Mouse (Mus musculus) CH12.LX (cell line): ENCODE results near the gene Gm13279. TPM values are rescaled to one million over a fixed set of nuclear protein-coding genes. Genes with fewer than 3 reads are reported as not detected.
"Not testable (repeated sequence)": the region's sequence is repeated elsewhere in the genome, so short reads cannot be mapped to it uniquely, and the experiment has no call there.

ENCODE experiments used
- DNase-seq: peaks from one replicate; pipeline ENCODE4 v3.0.0-alpha.2; 2013; ENCODE audit errors: extremely low read depth
- H3K27ac ChIP-seq: 2 replicates; pipeline ENCODE4 v1.5.1; 2012; ENCODE audit warnings: low read depth, mild to moderate bottlenecking, control low read depth, moderate library complexity; ENCODE audit not compliant: insufficient read depth
- H3K27me3 ChIP-seq: replicated peaks from 2 replicates; pipeline ENCODE3; 2012; ENCODE audit warnings: inconsistent platforms
- H3K36me3 ChIP-seq, 2 experiments: replicated peaks in 1 of 2; 2 replicates each; pipeline versions ENCODE3 to v1.6.1; 2012; ENCODE audit warnings: inconsistent platforms in 1 of 2, low read length in 1 of 2, mild to moderate bottlenecking in 1 of 2, mixed read lengths in 1 of 2, moderate library complexity in 1 of 2; ENCODE audit not compliant: control insufficient read depth in 1 of 2, insufficient read depth in 1 of 2
- H3K4me1 ChIP-seq, 2 experiments: 2 replicates each; pipeline ENCODE4 v1.6.1; 2012; ENCODE audit warnings: inconsistent platforms in 1 of 2, moderate library complexity in 1 of 2; ENCODE audit not compliant: insufficient read depth in 2 of 2, control insufficient read depth in 1 of 2
- H3K4me2 ChIP-seq: 2 replicates; pipeline ENCODE4 v1.6.1; 2012; ENCODE audit warnings: low read depth, mild to moderate bottlenecking, control low read depth; ENCODE audit not compliant: poor library complexity, insufficient read depth, severe bottlenecking
- H3K4me3 ChIP-seq, 3 experiments: fragments of 150-350 bp in 1 of 3; sonication (generic) in 1 of 3; replicated peaks in 1 of 3; 2 replicates each; pipeline versions ENCODE3 to v1.5.1; 2011 to 2012; ENCODE audit warnings: low read depth in 2 of 3, low read length in 2 of 3, mild to moderate bottlenecking in 2 of 3, moderate library complexity in 2 of 3, control low read depth in 1 of 3, improper control_type of control experiment in 1 of 3, inconsistent platforms in 1 of 3, mixed read lengths in 1 of 3; ENCODE audit not compliant: poor library complexity in 1 of 3
- H3K79me2 ChIP-seq: replicated peaks from 2 replicates; pipeline ENCODE4 v1.6.1; 2012; ENCODE audit warnings: mild to moderate bottlenecking, moderate library complexity; ENCODE audit not compliant: control insufficient read depth, poor library complexity, insufficient read depth, severe bottlenecking; ENCODE audit errors: extremely low read depth
- H3K9ac ChIP-seq: 2 replicates; pipeline ENCODE4 v1.6.1; 2012; ENCODE audit warnings: low read depth, mild to moderate bottlenecking, control low read depth, moderate library complexity; ENCODE audit not compliant: insufficient read depth
- H3K9me3 ChIP-seq: replicated peaks from 2 replicates; pipeline ENCODE3; 2012; ENCODE audit warnings: low read length, inconsistent platforms, mixed read lengths
- CTCF ChIP-seq, 2 experiments: IDR thresholded peaks in 1 of 2; conservative IDR thresholded peaks in 1 of 2; 2 replicates each; pipeline ENCODE4 v1.5.1; 2011 to 2012; ENCODE audit warnings: low read depth in 2 of 2, low read length in 2 of 2, improper control_type of control experiment in 1 of 2, inconsistent platforms in 1 of 2, mild to moderate bottlenecking in 1 of 2, moderate library complexity in 1 of 2
- NRF1 ChIP-seq: IDR thresholded peaks from 2 replicates; pipeline ENCODE4 v1.6.1; 2014; ENCODE audit warnings: low read depth, mild to moderate bottlenecking, inconsistent platforms, low read length, improper control_type of control experiment, moderate library complexity
- dilution Hi-C: fragments of 300-500 bp; cut with MboI; formaldehyde crosslinking; loops from 2 replicates; pipeline ENCODE4 v1.14.3; 2020; ENCODE audit warnings: low sequenced_read_pairs; ENCODE audit not compliant: extremely low pct_unique_long_range_greater_than_20kb, extremely low pct_ligation_motif_present
- in situ Hi-C: fragments of 300-500 bp; cut with MboI; formaldehyde crosslinking; loops from 3 replicates; pipeline ENCODE4 v1.14.3; 2019; ENCODE audit warnings: low sequenced_read_pairs, low pct_ligation_motif_present, low pct_unique_long_range_greater_than_20kb, mixed read lengths
- polyA plus RNA-seq: library from polyadenylated mRNA; unstranded; fragments of >175 nt; gene quantifications from 2 replicates; pipeline ENCODE4 v1.2.1, GENCODE M21; 2012; ENCODE audit warnings: low read depth; ENCODE audit not compliant: insufficient read length
- total RNA-seq, 2 experiments: library from RNA; depleted of rRNA; stranded (reverse); fragments of 300-350 nt in 1 of 2; fragments of >200 nt in 1 of 2; gene quantifications; 2 replicates each; pipeline ENCODE4 v1.2.3; 2012 to 2014

Gm13279 gene
- total and polyA plus RNA-seq, 3 experiments, result not detected

DNA sequence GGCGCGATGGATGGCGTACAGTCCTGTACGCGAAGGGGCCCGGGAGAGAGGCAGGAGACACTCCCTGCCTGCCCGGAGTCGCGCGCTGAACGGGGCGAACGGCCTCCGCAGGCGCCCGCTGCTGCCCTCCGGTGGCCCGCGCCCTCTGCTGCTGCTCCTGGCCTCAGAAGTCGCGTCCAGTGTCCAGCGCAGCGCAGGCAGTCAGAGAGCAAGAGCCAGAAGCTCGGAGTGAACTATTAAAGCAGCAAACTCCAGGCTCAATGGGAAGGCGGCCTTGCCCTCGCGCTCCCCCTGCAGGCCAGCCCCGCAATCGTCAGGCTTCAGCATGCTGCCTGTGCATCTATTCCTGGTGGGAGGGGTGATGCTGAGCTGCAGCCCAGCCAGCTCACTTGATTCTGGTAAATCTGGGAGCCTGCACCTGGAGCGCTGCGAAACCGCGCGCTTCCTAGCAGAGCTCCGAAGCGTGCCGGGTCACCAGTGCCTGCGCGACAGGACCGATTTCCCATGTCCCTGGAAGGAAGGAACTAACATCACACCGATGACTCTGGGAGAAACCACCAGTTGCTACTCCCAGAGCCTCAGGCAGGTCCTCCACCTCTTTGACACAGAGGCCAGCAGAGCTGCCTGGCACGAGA, 33.7 kb upstream of the Gm13279 start:
- H3K36me3 ChIP-seq, H3K9ac ChIP-seq, in situ Hi-C loops, H3K4me1 ChIP-seq, H3K9me3 ChIP-seq, H3K79me2 ChIP-seq, dilution Hi-C loops, H3K27me3 ChIP-seq, H3K27ac ChIP-seq: not testable (repeated sequence)
- 0 out of 2 replicates have a peak overlapping the region, but pooled peaks have one; percentile 0 for H3K4me2 ChIP-seq
- TF ChIP-seq NRF1 (peak; percentile 17; the same call in 1 of the 2 replicates), CTCF (conservative IDR thresholded peaks at IDR 0.05 in 1 of 2, IDR thresholded peaks at IDR 0.05 in 1 of 2; ENCODE audit: low read depth in 2 of 2, low read length in 2 of 2) (peak in 1 of 2 experiments; percentile 37; a peak in 2 of 4 replicates)
- peak overlapping the region in 1 of 3 experiments; percentile 58 for H3K4me3 ChIP-seq
- peak; percentile 37 for DNase-seq

DNA sequence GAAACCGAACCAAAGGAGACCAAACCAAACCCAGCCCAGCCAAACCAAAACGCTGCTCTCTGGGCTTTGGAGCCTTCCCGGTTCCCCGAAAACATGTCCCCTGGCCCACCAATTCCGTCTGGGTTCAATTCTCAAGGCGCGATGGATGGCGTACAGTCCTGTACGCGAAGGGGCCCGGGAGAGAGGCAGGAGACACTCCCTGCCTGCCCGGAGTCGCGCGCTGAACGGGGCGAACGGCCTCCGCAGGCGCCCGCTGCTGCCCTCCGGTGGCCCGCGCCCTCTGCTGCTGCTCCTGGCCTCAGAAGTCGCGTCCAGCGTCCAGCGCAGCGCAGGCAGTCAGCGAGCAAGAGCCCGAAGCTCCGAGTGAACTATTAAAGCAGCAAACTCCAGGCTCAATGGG, 23.7 kb upstream of the Gm13279 start, which contains the start of gene Gm13290:
Gene Gm13290, plus strand, starts transcription at position 301 of the 400 bp plus-strand sequence.
- H3K36me3 ChIP-seq, in situ Hi-C loops, dilution Hi-C loops: not testable (repeated sequence)

GRCm38 (mm10) chr4:88776622-88777021, 20.6 kb upstream of the Gm13279 start, which contains the start of gene Gm13289:
Gene Gm13289, plus strand, starts transcription at chr4:88776922.
- H3K4me1 ChIP-seq, DNase-seq, H3K9me3 ChIP-seq, dilution Hi-C loops, H3K79me2 ChIP-seq, in situ Hi-C loops, H3K27me3 ChIP-seq, H3K36me3 ChIP-seq, H3K27ac ChIP-seq, H3K4me3 ChIP-seq, H3K9ac ChIP-seq, H3K4me2 ChIP-seq: not testable (repeated sequence)

More for the DNA sequence above, 23.7 kb upstream of the Gm13279 start, which contains the start of gene Gm13290:
- H3K27ac ChIP-seq, H3K4me1 ChIP-seq, H3K9me3 ChIP-seq, H3K79me2 ChIP-seq, H3K27me3 ChIP-seq, DNase-seq, H3K9ac ChIP-seq, H3K4me3 ChIP-seq: not testable (repeated sequence)
- H3K4me2 ChIP-seq, result 0 out of 2 replicates have a peak within 1 kb of the TSS, but pooled peaks have one; percentile 24

- H3K4me2 ChIP-seq, H3K4me1 ChIP-seq, H3K27me3 ChIP-seq, H3K27ac ChIP-seq, H3K79me2 ChIP-seq, H3K4me3 ChIP-seq, in situ Hi-C loops, DNase-seq, H3K9ac ChIP-seq, H3K36me3 ChIP-seq, dilution Hi-C loops, H3K9me3 ChIP-seq: not testable (repeated sequence)
These were observed 17.6 kb upstream of the Gm13279 start, which contains the start of gene Gm13272 for GRCm38 (mm10) chr4:88779550-88779949. Gene Gm13272, plus strand, starts transcription at chr4:88779850.

DNA sequence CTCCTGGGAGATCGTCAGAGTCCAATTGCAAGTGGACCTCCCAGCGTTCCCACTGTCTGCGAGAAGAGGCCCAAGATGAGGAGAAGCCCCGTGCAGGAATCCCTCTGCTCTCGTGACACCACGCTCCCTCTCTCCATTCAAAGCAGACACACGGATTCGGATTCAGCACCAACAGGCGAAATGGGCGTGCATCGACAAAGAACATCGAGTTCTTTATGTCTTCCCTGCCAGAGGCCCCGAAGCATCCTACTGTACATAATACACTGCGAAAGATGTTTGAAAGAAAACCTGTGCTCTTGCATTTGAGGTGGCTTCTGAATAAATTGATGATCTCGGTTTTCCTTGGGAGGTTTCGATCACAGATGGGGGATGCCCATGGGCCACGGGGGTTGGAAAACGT, 16.9 kb upstream of the Gm13279 start:
- in situ Hi-C loops, H3K4me1 ChIP-seq, H3K27ac ChIP-seq, H3K9ac ChIP-seq, DNase-seq, H3K36me3 ChIP-seq, H3K27me3 ChIP-seq, dilution Hi-C loops, H3K79me2 ChIP-seq, H3K4me2 ChIP-seq, H3K4me3 ChIP-seq, H3K9me3 ChIP-seq: not testable (repeated sequence)

- H3K9ac ChIP-seq, H3K4me2 ChIP-seq, H3K27me3 ChIP-seq, H3K36me3 ChIP-seq, dilution Hi-C loops, H3K4me1 ChIP-seq, H3K9me3 ChIP-seq, DNase-seq, H3K27ac ChIP-seq, in situ Hi-C loops, H3K79me2 ChIP-seq: not testable (repeated sequence)
- H3K4me3 ChIP-seq, result peak within 1 kb of the TSS in 1 of 3 experiments; percentile 60
These were observed 15.4 kb upstream of the Gm13279 start, which contains the start of gene Ifnz for GRCm38 (mm10) chr4:88781831-88782230. Gene Ifnz, plus strand, starts transcription at chr4:88782131.
